Mouse (Mus musculus): Measurements from ENCODE around the gene Ppfibp2.

DNA sequence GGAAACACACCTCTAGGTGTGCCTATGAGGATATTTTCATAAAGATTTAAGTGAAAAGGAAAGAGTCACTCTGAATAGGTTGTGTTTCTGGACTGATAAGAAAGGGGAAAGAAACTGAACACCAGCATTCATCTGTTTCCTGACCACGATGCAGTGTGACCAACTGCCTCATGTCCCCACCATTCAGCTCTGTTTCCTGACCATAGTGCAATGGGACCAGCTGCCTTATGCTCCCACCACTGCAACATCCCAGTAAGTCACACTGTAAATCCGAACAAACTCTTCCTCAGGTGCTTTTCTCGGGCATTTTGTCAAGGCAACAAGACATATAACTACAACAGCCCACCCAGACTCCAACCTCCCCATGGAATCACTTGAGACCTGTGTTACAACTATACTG, 33.4 kb upstream of the Ppfibp2 start:
- TF ChIP-seq CTCF (IDR thresholded peaks at IDR 0.05; ENCODE audit: low read depth) (no peak), EP300 (IDR thresholded peaks at IDR 0.05; ENCODE audit: low read depth) (no peak)
